Mouse (Mus musculus) myocyte (in vitro differentiated cells): ENCODE data around the gene Hook2. TPM values are rescaled to one million over a fixed set of nuclear protein-coding genes. Genes with fewer than 3 reads are reported as not detected.
A peak's percentile ranks its signal among the peaks of the same experiment; 100 is the strongest.

Experiments used
- H3K27me3 ChIP-seq: one replicate; pipeline ENCODE4 v1.6.1; 2011; ENCODE audit not compliant: control insufficient read depth, insufficient read depth, insufficient read length
- H3K36me3 ChIP-seq: one replicate; pipeline ENCODE4 v1.6.1; 2011; ENCODE audit not compliant: control insufficient read depth, insufficient read depth
- H3K4me2 ChIP-seq: one replicate; pipeline ENCODE4 v1.6.1; 2011; ENCODE audit warnings: low read depth, control low read depth
- H3K4me3 ChIP-seq: one replicate; pipeline ENCODE4 v1.5.1; 2011; ENCODE audit warnings: mild to moderate bottlenecking, control low read depth, moderate library complexity
- H3K79me2 ChIP-seq: one replicate; pipeline ENCODE4 v1.6.1; 2011; ENCODE audit not compliant: control insufficient read depth, insufficient read depth
- H3ac ChIP-seq: one replicate; pipeline ENCODE4 v1.6.1; 2011; ENCODE audit not compliant: control insufficient read depth, insufficient read length
- CEBPB ChIP-seq: IDR thresholded peaks from 2 replicates; pipeline ENCODE4 v1.6.1; 2011; ENCODE audit warnings: mild to moderate bottlenecking, moderate library complexity; ENCODE audit not compliant: poor library complexity, insufficient read depth, severe bottlenecking
- E2F4 ChIP-seq: IDR thresholded peaks from one replicate; pipeline ENCODE4 v1.6.1; 2011; ENCODE audit warnings: mild to moderate bottlenecking, control low read depth, moderate library complexity; ENCODE audit not compliant: insufficient read depth
- MAX ChIP-seq: IDR thresholded peaks from one replicate; pipeline ENCODE4 v1.6.1; 2011; ENCODE audit warnings: low read depth, mild to moderate bottlenecking, control low read depth
- MYOD1 ChIP-seq, 3 experiments: IDR thresholded peaks; one replicate each; pipeline ENCODE4 v1.6.1; 2011; ENCODE audit warnings: control low read depth in 2 of 3, low read depth in 2 of 3, mild to moderate bottlenecking in 2 of 3, moderate library complexity in 1 of 3; ENCODE audit not compliant: insufficient read length in 2 of 3, control insufficient read depth in 1 of 3
- MYOG ChIP-seq, 3 experiments: IDR thresholded peaks; one replicate each; pipeline ENCODE4 v1.6.1; 2011; ENCODE audit warnings: control low read depth in 2 of 3, low read depth in 2 of 3, mild to moderate bottlenecking in 2 of 3; ENCODE audit not compliant: insufficient read length in 2 of 3, control insufficient read depth in 1 of 3, insufficient read depth in 1 of 3
- POLR2A ChIP-seq: IDR thresholded peaks from one replicate; pipeline ENCODE4 v1.6.1; 2011; ENCODE audit warnings: low read depth, mild to moderate bottlenecking, control low read depth, moderate library complexity; ENCODE audit not compliant: insufficient read length
- POLR2AphosphoS2 ChIP-seq: IDR thresholded peaks from one replicate; pipeline ENCODE4 v1.6.1; 2011; ENCODE audit warnings: low read depth, control low read depth; ENCODE audit not compliant: insufficient read length
- REST ChIP-seq: IDR thresholded peaks from one replicate; pipeline ENCODE4 v1.6.1; 2011; ENCODE audit warnings: mild to moderate bottlenecking, control low read depth, moderate library complexity; ENCODE audit not compliant: insufficient read depth, insufficient read length
- SRF ChIP-seq: IDR thresholded peaks from one replicate; pipeline ENCODE4 v1.6.1; 2011; ENCODE audit warnings: low read depth; ENCODE audit not compliant: control insufficient read depth, insufficient read length
- TCF12 ChIP-seq: IDR thresholded peaks from one replicate; pipeline ENCODE4 v1.6.1; 2011; ENCODE audit warnings: mild to moderate bottlenecking, control low read depth; ENCODE audit not compliant: poor library complexity, insufficient read depth, severe bottlenecking
- TCF3 ChIP-seq: IDR thresholded peaks from one replicate; pipeline ENCODE4 v1.6.1; 2011; ENCODE audit warnings: low read depth, control low read depth; ENCODE audit not compliant: insufficient read length
- USF1 ChIP-seq: IDR thresholded peaks from one replicate; pipeline ENCODE4 v1.6.1; 2011; ENCODE audit warnings: low read depth, mild to moderate bottlenecking, control low read depth, moderate library complexity
- polyA plus RNA-seq: library from polyadenylated mRNA; unstranded; fragments of >200 nt; fragmentation: generic; extraction: Trizol; gene quantifications from one replicate; pipeline ENCODE4 v1.2.1, GENCODE M21; 2012; ENCODE audit warnings: missing spikeins

Hook2 gene
- polyA plus RNA-seq, 1 experiment, result 9.3 TPM

GRCm38 (mm10) chr8:84984294-84985048, 5.9 kb upstream of the Hook2 start:
- Histone ChIP-seq H3K79me2 (no peaks in the 10 kb centered on the region), H3K36me3 (no peaks in the 10 kb centered on the region), H3K4me3 (peak overlapping the region; percentile 24), H3K4me2 (peak overlapping the region; percentile 95), H3ac (no peak overlapping the region), H3K27me3 (no peaks in the 10 kb centered on the region)
- TF ChIP-seq USF1 (no peak), POLR2A (peak; percentile 30), POLR2AphosphoS2 (peak; percentile 23), TCF3 (no peak), E2F4 (no peak), CEBPB (no peak), TCF12 (no peak)

- Histone ChIP-seq H3K36me3 (no peaks in the 10 kb centered on the region), H3ac (peak overlapping the region; percentile 1), H3K79me2 (no peaks in the 10 kb centered on the region), H3K4me3 (peak overlapping the region; percentile 24), H3K4me2 (peak overlapping the region; percentile 95), H3K27me3 (no peaks in the 10 kb centered on the region)
- TF ChIP-seq TCF3 (no peak), CEBPB (peak; percentile 57), POLR2A (peak; percentile 2)
Observed at GRCm38 (mm10) chr8:84985049-84985683, 5.2 kb upstream of the Hook2 start.

GRCm38 (mm10) chr8:84985684-84986378, 4.6 kb upstream of the Hook2 start:
- Histone ChIP-seq H3K79me2 (no peaks in the 10 kb centered on the region), H3ac (peak overlapping the region; percentile 1), H3K4me2 (peak overlapping the region; percentile 95), H3K27me3 (no peaks in the 10 kb centered on the region), H3K4me3 (peak overlapping the region; percentile 24), H3K36me3 (no peaks in the 10 kb centered on the region)
- TF ChIP-seq POLR2AphosphoS2 (peak; percentile 32), MYOG (IDR thresholded peaks at IDR 0.05; ENCODE audit: control insufficient read depth in 1 of 3, insufficient read depth in 1 of 3, insufficient read length in 2 of 3, low read depth in 2 of 3) (no peak), MAX (peak; percentile 10), MYOD1 (IDR thresholded peaks at IDR 0.05; ENCODE audit: control insufficient read depth in 1 of 3, insufficient read length in 2 of 3, low read depth in 2 of 3) (no peak), TCF12 (no peak), TCF3 (no peak), REST (no peak), E2F4 (no peak), POLR2A (peak; percentile 57), SRF (no peak), CEBPB (no peak), USF1 (no peak)

GRCm38 (mm10) chr8:84986379-84986945, 3.9 kb upstream of the Hook2 start:
- Histone ChIP-seq H3K27me3 (no peaks in the 10 kb centered on the region), H3K4me3 (peak overlapping the region; percentile 24), H3K4me2 (peak overlapping the region; percentile 95), H3ac (no peak overlapping the region), H3K79me2 (no peaks in the 10 kb centered on the region), H3K36me3 (no peaks in the 10 kb centered on the region)
- no peak for TF ChIP-seq USF1

- TF ChIP-seq TCF12 (no peak), POLR2A (no peak), CEBPB (no peak), SRF (no peak), USF1 (no peak), MYOG (IDR thresholded peaks at IDR 0.05; ENCODE audit: control insufficient read depth in 1 of 3, insufficient read depth in 1 of 3, insufficient read length in 2 of 3, low read depth in 2 of 3) (no peak), MYOD1 (IDR thresholded peaks at IDR 0.05; ENCODE audit: control insufficient read depth in 1 of 3, insufficient read length in 2 of 3, low read depth in 2 of 3) (no peak)
- Histone ChIP-seq H3ac (no peak overlapping the region), H3K27me3 (no peaks in the 10 kb centered on the region), H3K4me3 (no peak overlapping the region), H3K36me3 (no peaks in the 10 kb centered on the region), H3K79me2 (no peaks in the 10 kb centered on the region), H3K4me2 (no peak overlapping the region)
Observed at GRCm38 (mm10) chr8:84987388-84987787, 3.0 kb upstream of the Hook2 start.
